Mouse (Mus musculus): Measurements from ENCODE around the gene Pxylp1. TPM values are rescaled to one million over a fixed set of nuclear protein-coding genes. Genes with fewer than 3 reads are reported as not detected.

Pxylp1 gene
- polyA plus RNA-seq, 1 experiment = 6.6 TPM

DNA sequence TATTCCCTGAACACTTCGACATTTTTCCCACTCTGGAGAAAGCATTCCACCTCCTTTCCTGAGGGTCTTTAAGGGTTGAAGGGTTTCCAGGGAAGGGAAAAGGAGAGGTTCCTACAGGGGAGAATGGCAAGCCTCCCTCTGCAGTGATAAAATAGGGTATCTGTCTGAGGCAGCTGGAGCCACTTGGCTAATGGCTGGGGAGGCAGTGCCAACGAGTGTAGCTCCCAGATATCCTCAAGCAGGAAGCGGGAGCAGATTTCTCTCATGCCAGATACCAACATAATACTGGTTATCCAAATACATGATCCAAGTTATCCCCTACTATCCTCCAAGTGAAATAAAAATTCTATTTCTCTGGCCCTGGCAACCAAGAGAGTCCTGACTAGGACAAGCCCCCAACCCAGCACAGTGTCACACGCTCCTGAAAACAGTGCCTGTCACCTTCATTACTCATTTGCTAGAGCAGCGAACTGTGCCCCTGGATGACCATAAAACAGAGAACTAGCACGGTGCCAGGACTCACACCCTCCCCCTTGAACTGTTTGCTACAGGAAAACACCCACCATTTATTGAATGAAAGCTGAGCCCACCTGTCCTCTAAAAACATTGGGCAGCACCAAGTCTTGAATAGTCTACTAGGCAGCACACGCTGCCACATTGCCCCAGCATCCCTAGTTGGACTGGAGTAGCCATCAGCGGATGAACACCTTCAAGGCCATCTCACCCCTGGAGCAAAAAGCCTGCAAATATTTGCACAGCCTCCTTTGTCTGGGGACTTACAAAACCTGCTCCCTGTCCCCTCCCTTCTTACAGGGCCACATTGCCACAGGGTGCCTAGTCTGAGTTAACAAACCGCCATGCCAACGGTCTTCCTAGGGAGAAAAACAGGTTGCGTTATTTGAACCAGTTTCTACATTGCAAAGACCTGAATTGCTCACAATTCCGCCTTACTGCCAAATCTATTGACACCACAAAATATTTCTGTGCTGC is 833 bp downstream of the Pxylp1 start:
- DNase-seq (ENCODE audit: low spot score) = no peak

DNA sequence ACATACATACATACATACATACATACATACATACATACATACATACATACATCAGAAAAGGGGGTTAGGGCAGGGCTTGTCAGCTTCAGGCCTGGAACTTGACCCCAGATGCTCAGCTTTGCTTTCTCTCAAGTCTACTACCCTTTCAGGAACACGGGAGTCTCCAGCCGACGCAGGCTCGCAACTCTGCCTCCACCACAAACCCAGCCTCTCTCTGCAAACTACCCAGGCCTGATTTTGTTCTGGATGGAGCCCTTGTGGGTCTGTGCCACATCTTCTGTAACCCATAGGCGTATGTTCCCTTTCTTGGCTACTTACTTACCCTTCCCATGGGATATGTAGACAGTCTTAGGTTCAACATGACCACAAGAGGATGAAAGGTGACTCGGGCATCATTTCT is 1.7 kb downstream of the Pxylp1 start:
- DNase-seq (ENCODE audit: low spot score) = no peak

DNA sequence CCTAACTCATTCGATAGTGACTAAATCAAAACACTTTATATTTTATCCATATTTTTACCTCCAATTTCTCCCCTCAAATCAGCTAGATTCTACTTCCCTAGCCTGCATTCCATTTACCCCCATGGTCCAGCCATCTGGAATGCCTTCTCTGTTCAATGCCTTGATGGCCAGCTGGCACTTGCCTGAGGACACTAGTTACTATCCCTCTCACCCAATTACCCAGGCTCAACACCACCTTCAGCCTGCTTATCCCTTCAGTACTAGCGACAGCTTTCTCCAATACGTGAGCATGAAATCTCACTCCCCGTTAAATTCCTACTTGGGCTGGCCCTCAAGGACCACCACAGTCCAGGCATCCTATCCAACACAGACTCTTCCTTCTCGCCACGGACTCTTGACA is 2.2 kb downstream of the Pxylp1 start:
- DNase-seq (ENCODE audit: low spot score) = no peak

DNA sequence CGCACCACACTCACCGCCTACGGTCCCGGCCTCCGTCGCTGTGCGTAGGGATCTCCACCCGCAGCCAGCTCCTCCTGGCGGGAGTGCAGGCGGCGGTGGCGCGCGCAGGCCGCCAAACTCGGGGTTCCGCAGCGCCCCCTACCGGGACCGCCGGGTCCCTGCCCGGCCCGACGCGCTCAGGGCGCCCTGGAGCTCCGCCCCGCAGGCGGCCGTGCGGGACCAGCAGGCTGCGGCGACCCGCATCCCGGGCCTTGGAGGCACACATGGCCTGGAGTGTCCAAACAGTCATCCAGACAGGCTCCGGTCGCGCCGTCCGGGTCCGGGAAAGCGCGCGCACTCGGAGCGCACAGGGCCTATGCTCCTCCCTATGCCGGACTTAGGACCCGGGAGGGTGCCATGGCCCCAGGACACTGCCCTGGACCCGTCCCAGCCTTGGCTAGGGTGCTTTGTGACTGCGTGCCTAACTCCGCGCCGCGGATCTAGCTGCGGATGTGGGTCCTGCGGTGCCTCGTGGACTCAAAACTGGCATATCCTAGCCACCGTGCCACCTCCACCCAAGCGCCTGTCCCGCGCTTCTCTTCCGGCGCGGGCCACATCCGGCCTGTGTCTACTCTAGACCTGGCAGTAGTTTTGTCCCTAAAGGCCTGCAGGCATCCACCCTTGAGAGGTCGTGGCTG is 3.0 kb downstream of the Pxylp1 start:
- peak; percentile 90 for DNase-seq (ENCODE audit: low spot score)

DNA sequence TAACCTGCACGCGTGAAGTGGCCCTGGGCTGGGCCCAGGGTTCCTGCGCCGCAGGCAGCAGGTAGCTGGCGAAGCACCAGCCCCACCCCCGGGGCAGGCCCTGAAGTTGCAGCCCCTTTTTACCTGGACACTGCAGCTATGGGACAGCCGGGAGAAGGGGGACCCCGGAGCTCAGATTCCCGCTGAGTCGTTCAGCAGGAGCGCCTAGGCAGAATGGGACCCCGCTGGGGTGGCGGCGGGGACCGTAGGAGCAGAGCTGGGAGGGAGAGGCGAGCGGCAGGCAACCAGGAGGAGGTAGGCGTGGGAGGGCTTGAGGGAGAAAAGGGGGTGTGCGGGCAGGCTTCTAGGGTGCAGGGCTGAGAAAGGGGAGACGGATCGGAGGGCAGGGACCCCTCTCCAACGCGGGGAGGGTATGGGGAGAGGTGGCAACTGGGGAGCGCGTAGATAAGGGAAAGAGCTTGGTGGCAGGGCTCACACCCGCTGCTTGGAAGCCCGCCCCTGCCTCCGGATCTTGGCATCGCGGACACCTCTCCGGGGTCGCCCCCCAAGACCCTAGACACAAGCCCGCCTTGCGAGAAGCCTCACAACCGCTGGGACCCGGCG is 3.6 kb downstream of the Pxylp1 start:
- peak; percentile 55 for DNase-seq (ENCODE audit: low spot score)

DNA sequence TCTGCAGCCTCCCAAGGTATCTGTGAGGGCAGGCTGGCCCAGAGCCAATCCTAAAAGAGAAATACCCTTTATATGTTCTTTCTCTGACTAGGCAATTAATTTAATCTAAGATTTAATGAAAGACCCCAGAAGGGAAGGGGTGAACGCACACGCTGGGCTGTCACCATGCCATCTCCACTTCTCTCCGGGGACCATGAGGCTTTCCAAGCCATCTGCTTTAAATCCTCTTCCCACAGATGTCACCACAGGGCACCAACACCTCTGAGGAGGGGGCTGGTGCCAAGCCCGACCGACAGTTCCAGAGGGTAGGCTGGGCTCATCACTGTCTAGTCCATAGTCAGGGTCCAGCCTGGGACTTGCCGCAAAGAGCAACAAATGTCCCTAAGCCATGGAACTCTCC is 4.5 kb downstream of the Pxylp1 start:
- DNase-seq (ENCODE audit: low spot score) = no peak

- no peak for DNase-seq (ENCODE audit: low spot score)
Observed at GRCm38 (mm10) chr9:96887492-96887891, 5.0 kb downstream of the Pxylp1 start.

DNA sequence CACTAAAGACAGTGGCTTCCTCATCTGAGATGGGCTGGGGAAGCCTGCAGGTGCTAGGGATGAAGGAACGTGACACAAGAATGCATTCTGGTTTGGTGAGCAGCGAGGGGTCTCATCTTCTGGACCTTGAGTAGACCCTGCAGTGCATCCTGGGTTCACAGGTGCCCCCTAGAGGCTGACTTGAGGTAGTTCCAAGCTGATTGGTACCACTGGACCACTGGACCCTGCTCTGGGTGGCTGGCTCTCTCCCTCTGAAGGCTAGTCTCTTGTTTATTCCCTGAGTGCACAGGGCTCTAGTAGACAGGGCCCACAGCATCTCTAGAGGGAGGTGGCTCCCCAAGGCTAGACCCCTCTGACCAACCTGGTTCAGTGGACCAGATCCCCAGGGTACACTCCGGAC is 6.7 kb downstream of the Pxylp1 start:
- no peak for DNase-seq (ENCODE audit: low spot score)

DNA sequence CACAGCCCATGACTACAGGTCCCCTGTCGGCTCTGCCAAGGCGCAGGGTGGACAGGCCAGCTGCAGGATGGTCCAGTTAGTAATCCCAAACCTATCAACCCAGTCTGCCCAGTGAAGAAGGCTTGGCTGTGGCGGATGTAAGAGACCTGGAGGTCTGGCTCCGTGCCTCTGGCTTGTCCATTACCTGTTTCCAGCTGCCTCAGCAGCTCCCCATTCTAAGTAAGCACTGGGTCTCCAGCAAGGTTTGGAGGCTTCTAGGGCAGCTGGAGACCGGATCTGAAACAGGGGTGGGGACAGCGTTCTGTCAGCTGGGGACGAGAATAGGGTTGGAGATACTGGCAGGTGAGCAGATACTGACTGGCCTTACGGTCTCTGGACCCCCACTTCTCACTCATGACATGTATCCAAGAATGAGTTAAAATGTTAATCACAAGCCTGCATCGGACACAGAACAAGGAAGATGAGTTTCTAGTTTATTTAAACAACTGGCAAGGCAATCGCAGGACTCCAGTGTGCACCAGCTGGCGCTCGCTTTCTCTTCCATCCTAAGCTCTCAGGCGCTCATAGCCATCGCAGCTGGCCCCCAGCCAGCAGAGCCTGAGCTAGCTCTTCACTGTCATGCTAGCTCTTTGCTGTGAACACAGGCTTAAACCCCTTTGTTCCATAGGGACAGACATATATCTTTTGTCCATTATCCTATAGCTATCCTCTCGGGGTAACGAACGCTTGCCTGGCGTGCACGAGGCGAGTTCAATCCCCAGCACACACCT is 9.8 kb downstream of the Pxylp1 start:
- DNase-seq (ENCODE audit: low spot score) = no peak

DNA sequence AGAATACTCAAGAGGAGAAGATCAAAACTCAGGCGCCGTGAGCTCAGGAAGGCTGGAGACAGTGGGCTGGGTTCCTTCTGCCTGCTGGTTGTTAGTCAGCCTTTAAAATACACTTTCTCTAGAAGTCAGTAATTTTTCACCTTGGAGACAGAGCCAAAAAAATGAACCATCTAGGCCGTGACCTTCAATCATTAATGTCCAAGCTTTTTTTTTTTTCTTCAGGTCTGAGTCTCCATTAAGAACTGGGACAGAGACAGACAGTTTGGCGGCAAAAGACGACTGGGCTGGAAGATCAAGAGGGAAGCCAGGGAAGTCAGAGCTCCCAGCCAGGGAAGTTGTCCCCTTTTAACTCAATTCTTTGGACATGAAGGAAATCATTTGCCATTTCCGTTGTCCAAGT is 10.6 kb downstream of the Pxylp1 start:
- DNase-seq (ENCODE audit: low spot score) = no peak

DNA sequence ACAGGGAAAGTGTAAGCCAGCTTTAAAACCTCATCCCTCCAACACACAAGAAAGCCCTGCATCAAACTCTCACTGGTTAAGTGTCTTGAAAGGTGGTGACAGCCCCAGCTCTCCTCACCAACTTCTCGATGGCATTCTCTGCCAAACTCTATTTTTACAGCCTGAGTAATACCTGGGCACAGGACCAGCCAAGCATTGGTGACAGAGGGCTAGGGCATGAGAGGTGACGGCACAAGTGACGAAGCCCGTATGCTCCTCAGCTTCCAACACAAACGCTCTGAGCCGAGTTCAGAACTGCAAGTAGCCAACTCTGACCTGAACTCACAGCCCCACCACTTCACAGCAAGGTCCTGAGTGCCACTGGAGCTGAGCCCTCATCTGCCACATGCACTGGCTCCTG is 13.4 kb downstream of the Pxylp1 start:
- no peak for DNase-seq (ENCODE audit: low spot score)

DNA sequence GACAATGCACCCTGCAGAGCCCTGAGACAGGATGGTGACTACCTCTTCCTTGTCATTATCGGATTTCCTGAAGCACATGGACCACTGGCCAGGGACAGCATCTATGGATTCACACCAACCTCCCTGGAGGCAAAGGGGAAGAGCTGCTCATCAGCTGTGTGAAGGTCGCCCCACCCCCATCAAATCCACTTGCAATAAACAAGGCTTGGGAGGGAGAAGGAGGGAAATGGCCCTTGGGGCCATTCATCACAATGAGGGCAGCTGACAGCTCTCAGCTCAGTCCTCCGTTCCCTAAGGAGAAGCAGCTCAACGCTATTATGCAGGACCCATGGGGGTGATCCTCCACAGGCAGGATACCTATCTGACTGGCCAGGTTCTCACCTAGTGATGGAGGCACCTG is 14.0 kb downstream of the Pxylp1 start:
- DNase-seq (ENCODE audit: low spot score) = no peak

GRCm38 (mm10) chr9:96875704-96876103 is 16.8 kb downstream of the Pxylp1 start:
- DNase-seq (ENCODE audit: low spot score) = no peak

DNA sequence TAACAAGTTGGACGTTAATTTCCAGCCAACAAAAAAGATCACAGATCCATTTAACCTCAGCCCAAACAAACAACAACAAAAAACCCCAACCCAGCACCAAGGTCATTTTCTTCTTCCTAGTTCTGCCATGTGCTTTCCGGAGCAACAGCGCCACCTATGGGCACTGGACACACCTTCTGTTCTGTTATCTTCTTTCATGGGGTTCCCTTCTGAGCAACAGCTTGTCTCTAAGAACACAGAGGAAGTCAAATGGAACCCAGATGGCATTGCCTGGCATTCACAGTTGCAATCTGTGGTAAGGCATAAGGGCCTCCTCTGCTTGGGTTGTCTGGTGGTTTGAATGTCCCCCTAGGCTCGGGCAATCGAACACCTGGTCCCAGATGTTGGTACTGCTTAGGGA is 19.4 kb downstream of the Pxylp1 start:
- DNase-seq (ENCODE audit: low spot score) = no peak

GRCm38 (mm10) chr9:96870104-96870503 is 22.4 kb downstream of the Pxylp1 start:
- no peak for DNase-seq (ENCODE audit: low spot score)

- DNase-seq (ENCODE audit: low spot score) = no peak
Observed at GRCm38 (mm10) chr9:96869542-96869941, 22.9 kb downstream of the Pxylp1 start.

GRCm38 (mm10) chr9:96868546-96868945 is 23.9 kb downstream of the Pxylp1 start:
- DNase-seq (ENCODE audit: low spot score) = no peak

DNA sequence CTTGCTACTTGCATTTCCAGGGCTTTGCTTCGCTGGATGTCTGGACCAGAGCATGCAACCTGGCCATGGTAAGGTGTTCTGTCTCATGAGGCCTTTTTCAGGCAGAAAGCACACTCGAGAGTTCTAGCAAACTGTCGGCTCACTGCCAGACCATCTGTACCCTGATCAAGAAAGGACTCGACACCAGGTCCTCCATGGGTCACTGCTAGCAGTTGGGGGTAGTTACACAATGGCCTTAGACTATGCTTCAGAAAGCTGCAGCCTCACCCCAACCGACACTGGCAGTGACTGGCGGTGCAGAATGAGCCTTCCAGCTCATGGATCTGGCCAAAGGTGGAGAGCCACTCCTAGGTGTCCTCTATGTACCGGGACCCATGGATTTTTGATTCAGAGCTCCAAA is 25.3 kb downstream of the Pxylp1 start:
- no peak for DNase-seq (ENCODE audit: low spot score)

DNA sequence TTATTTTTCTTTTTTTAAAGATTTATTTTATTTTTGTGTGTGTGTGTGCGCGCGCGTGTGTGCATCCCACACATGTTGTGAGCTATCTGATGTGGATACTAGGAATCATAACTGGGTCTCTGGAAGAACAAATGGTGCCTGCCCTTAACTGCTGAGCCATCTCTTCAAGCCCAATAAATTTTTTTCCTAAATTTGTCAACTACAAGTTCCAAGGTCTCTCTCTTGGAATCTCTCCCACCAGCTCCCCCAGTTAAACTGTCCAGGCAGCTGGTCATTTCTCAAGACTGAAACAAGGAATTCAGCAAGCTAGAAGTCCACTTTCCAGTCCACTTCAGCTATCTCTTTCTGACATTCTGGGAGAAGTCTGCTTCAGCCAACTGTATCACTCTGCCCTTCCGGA is 26.3 kb downstream of the Pxylp1 start:
- DNase-seq (ENCODE audit: low spot score) = no peak

GRCm38 (mm10) chr9:96865473-96866050 is 26.9 kb downstream of the Pxylp1 start:
- DNase-seq (ENCODE audit: low spot score) = no peak

DNA sequence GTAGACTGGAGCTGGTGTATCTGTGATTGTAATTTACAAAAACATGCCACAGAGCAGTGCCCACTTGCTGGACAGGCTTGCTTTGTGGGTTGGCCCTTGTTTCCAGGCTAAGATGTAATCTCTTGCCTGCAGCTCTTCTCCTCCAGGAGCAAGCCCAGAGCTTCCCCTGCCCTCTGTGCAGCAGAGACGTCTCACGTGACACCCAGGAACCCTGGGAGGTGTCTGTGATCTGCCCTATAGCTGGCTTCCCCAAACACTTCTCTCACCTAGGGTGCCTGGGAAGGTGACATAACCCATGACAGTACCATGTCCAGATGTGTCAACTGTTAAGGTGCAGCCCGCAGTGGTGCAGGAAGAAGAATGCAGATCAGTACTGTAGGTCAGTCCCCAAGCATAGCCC is 28.9 kb downstream of the Pxylp1 start:
- DNase-seq (ENCODE audit: low spot score) = no peak

GRCm38 (mm10) chr9:96862836-96863235 is 29.6 kb downstream of the Pxylp1 start:
- DNase-seq (ENCODE audit: low spot score) = no peak

Data from urinary bladder, adult 2 months (tissue).